Mouse (Mus musculus): ENCODE data around the gene Chrdl2. TPM values are rescaled to one million over a fixed set of nuclear protein-coding genes. Genes with fewer than 3 reads are reported as not detected.

The Chrdl2 gene
- polyA plus RNA-seq, 1 experiment from 2014 or later = not detected

DNA sequence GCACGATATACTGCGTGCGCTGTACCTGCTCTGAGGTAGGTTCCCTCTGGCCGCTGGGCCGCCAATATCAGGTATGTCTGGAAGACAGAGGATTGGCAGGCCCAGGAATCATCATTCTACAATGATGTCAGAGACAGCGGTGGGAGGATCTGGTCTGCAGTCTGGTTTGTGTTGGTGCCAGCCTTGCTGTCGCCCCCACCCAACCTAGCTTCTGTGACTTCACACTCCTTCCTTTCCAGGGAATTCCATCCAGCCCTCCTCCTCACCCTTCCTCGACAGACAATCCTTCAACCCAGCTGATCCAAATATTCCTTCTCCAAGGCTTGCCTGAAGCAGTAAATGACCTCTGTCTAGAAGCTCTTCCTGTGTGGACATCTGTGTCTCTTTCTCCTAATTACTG, 11.1 kb downstream of the Chrdl2 start:
- 71% methylated on average over 8 of the region's 8 CpGs for WGBS (ENCODE audit: insufficient replicate concordance)
- Histone ChIP-seq H3K4me2 (ENCODE audit: low read depth, low read length) (no peak overlapping the region), H3K9me3 (replicated peaks; ENCODE audit: control insufficient read depth, low read length) (no peaks in the 10 kb centered on the region), H3K4me1 (ENCODE audit: control insufficient read depth, low read depth, low read length) (no peaks in the 10 kb centered on the region), H3K4me3 (ENCODE audit: low read depth, low read length) (no peak overlapping the region), H3K27ac (ENCODE audit: low read length) (no peak overlapping the region), H3K36me3 (ENCODE audit: control insufficient read depth, insufficient read depth) (no peaks in the 10 kb centered on the region), H3K27me3 (ENCODE audit: control insufficient read depth, insufficient read depth, low read depth, low read length) (no peaks in the 10 kb centered on the region), H3K9ac (ENCODE audit: low read depth, low read length) (no peak overlapping the region)
- no peak for ATAC-seq (ENCODE audit: low read depth)

DNA sequence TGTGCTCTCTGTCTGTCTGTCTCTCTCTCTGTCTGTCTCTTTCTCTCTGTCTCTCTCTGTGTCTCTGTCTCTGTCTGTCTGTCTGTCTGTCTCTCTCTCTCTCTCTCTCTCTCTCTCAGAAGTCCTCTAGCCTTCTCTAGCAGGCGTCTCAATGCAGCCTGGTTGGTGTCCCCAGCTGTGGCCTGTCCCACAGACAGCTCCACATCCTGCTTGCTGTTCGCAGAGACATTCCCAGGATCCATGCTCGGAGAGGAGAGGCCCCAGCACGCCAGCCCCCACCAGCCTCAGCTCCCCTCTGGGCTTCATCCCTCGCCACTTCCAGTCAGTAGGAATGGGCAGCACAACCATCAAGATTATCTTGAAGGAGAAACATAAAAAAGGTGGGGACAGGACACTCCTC, 21.4 kb downstream of the Chrdl2 start:
- WGBS (ENCODE audit: insufficient replicate concordance) = 50% methylated on average over 5 of the region's 5 CpGs
- ATAC-seq (ENCODE audit: low read depth) = no peak

DNA sequence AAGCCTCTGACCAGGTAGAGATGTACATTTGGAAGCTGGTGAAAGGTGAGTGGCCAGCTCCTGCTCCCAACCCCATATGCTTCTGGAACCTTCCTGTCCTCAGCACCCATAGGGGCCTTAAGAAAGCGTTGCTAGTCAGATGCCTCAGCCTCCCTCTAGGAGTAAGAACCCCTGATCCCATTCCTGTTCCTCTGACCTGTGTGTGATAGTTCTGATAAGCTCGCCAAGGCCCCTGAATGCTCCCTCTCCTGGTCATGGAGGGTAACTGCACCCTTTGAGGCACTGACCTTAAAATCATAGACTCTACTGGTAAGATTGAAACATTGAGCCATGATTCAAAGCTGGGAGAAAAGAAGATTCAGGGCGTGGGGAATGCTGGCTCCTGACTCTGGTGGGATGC, 23.3 kb downstream of the Chrdl2 start:
- no peaks in the 10 kb centered on the region for H3K9me3 ChIP-seq (replicated peaks; ENCODE audit: control insufficient read depth, low read length)
- H3K4me1 ChIP-seq (ENCODE audit: control insufficient read depth, low read depth, low read length) = no peaks in the 10 kb centered on the region
- no peak overlapping the region for H3K27ac ChIP-seq (ENCODE audit: low read length)
- no peak overlapping the region for H3K4me3 ChIP-seq (ENCODE audit: low read depth, low read length)
- WGBS (ENCODE audit: insufficient replicate concordance) = 12% methylated on average over 3 of the region's 3 CpGs
- no peak overlapping the region for H3K9ac ChIP-seq (ENCODE audit: low read depth, low read length)
- no peak overlapping the region for H3K4me2 ChIP-seq (ENCODE audit: low read depth, low read length)
- ATAC-seq (ENCODE audit: low read depth) = no peak
- no peaks in the 10 kb centered on the region for H3K36me3 ChIP-seq (ENCODE audit: control insufficient read depth, insufficient read depth)
- H3K27me3 ChIP-seq (ENCODE audit: control insufficient read depth, insufficient read depth, low read depth, low read length) = no peaks in the 10 kb centered on the region

More for the DNA sequence above, 21.4 kb downstream of the Chrdl2 start:
- H3K4me3 ChIP-seq (ENCODE audit: low read depth, low read length) = no peak overlapping the region
- no peaks in the 10 kb centered on the region for H3K4me1 ChIP-seq (ENCODE audit: control insufficient read depth, low read depth, low read length)
- no peak overlapping the region for H3K4me2 ChIP-seq (ENCODE audit: low read depth, low read length)
- H3K9ac ChIP-seq (ENCODE audit: low read depth, low read length) = no peak overlapping the region
- H3K27me3 ChIP-seq (ENCODE audit: control insufficient read depth, insufficient read depth, low read depth, low read length) = no peaks in the 10 kb centered on the region
- no peaks in the 10 kb centered on the region for H3K36me3 ChIP-seq (ENCODE audit: control insufficient read depth, insufficient read depth)
- no peaks in the 10 kb centered on the region for H3K9me3 ChIP-seq (replicated peaks; ENCODE audit: control insufficient read depth, low read length)
- H3K27ac ChIP-seq (ENCODE audit: low read length) = no peak overlapping the region

DNA sequence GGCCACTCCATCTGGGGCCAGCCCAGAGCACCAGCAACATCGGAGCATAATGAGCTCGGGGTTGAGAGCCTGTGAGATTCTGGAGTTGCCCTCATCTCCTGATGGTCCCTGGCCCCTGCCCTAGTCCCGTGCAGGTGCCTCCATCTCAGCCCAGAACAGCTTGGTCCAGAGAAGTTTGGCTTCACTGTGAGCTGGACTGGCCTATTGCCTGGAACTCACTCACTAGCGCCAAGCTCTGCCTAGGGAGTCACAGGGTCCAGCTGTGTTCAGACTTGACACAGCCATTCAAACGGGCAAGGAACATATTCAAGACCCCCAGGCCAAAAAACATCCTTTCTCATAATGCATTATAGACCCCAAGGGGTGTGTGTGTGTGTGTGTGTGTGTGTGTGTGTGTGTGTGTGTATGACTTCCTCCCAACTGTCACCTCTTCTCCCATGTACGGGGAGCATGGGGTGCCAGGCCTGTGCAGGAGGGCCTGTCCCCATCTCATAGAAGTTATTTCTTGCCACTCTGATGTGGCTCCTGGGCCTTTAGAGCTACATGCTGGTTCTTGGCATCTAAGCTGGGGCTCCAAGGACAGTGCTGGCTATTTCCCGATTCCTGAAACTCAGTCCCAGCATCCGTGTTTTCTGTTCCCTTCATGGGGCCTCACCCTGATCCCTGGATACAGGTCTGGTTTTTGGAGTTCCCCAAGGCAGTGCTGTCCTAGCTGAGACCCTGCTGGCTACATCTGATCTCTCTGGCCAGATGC, 25.2 kb downstream of the Chrdl2 start:
- no peaks in the 10 kb centered on the region for H3K36me3 ChIP-seq (ENCODE audit: control insufficient read depth, insufficient read depth)
- H3K27ac ChIP-seq (ENCODE audit: low read length) = no peak overlapping the region
- H3K27me3 ChIP-seq (ENCODE audit: control insufficient read depth, insufficient read depth, low read depth, low read length) = no peaks in the 10 kb centered on the region
- H3K9me3 ChIP-seq (replicated peaks; ENCODE audit: control insufficient read depth, low read length) = no peaks in the 10 kb centered on the region
- no peak overlapping the region for H3K4me3 ChIP-seq (ENCODE audit: low read depth, low read length)
- no peak for ATAC-seq (ENCODE audit: low read depth)
- H3K4me2 ChIP-seq (ENCODE audit: low read depth, low read length) = no peak overlapping the region
- H3K4me1 ChIP-seq (ENCODE audit: control insufficient read depth, low read depth, low read length) = no peaks in the 10 kb centered on the region
- no peak overlapping the region for H3K9ac ChIP-seq (ENCODE audit: low read depth, low read length)
- 66% methylated on average over 8 of the region's 8 CpGs for WGBS (ENCODE audit: insufficient replicate concordance)

DNA sequence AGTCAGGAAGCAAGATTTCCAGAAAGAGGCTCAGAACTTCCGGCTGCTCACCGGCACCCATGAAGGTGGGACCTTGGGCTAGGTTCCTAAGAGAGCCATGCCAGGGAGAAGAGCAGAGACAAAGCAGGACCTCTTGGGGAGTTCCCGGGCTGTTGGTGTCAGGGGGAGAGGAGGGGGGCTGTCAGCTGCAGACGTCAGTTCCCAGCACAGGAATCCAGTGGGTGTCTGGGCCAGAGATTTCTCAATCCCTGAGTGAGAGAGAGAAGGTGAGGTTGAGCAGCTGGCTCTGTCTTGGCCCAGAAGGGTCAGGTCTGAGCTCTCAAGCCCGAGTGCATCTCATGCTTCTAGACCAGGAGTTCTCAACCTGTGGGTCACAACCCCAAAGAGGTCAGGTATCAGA, 27.7 kb downstream of the Chrdl2 start:
- 43% methylated on average over 5 of the region's 5 CpGs for WGBS (ENCODE audit: insufficient replicate concordance)
- Histone ChIP-seq H3K27ac (ENCODE audit: low read length) (no peak overlapping the region), H3K9me3 (replicated peaks; ENCODE audit: control insufficient read depth, low read length) (no peaks in the 10 kb centered on the region), H3K4me3 (ENCODE audit: low read depth, low read length) (no peak overlapping the region), H3K9ac (ENCODE audit: low read depth, low read length) (no peak overlapping the region), H3K36me3 (ENCODE audit: control insufficient read depth, insufficient read depth) (no peaks in the 10 kb centered on the region), H3K27me3 (ENCODE audit: control insufficient read depth, insufficient read depth, low read depth, low read length) (no peaks in the 10 kb centered on the region), H3K4me1 (ENCODE audit: control insufficient read depth, low read depth, low read length) (no peaks in the 10 kb centered on the region), H3K4me2 (ENCODE audit: low read depth, low read length) (no peak overlapping the region)
- ATAC-seq (ENCODE audit: low read depth) = no peak

DNA sequence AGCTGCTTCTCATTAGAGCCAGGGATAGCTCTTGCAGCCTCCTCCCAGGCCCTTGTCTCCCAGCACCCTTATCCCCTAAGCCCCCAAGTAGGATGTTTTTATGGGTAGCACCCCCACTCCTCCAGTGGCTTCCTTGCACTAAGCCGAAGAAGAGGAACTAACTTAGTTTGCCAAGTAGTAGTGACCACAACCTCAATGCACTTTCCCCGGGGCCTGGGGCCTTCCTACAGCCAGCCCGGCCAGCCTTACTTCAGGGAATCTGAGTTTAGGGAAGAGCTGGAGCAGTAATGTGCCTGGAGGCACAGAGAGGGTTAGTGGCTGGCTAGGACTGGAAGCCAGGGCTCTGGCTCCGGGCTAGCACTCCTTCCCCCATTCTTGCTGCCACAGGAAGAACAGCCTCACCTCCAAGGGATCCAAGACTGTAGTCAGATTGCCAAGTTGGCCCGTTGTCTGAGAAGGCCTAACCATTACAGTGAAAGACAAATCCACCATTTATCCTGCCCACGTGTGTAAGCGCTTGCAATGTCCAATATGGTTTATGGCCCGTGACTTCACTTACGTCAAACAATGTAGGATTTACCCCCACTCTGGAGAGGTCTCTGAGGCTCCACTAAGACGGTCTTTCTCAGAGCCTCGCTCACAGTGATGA, 29.0 kb downstream of the Chrdl2 start:
- Histone ChIP-seq H3K4me2 (ENCODE audit: low read depth, low read length) (no peak overlapping the region), H3K27ac (ENCODE audit: low read length) (no peak overlapping the region), H3K36me3 (ENCODE audit: control insufficient read depth, insufficient read depth) (no peaks in the 10 kb centered on the region), H3K27me3 (ENCODE audit: control insufficient read depth, insufficient read depth, low read depth, low read length) (no peaks in the 10 kb centered on the region), H3K9ac (ENCODE audit: low read depth, low read length) (no peak overlapping the region), H3K4me3 (ENCODE audit: low read depth, low read length) (no peak overlapping the region), H3K9me3 (replicated peaks; ENCODE audit: control insufficient read depth, low read length) (no peaks in the 10 kb centered on the region), H3K4me1 (ENCODE audit: control insufficient read depth, low read depth, low read length) (no peaks in the 10 kb centered on the region)
- WGBS (ENCODE audit: insufficient replicate concordance) = 62% methylated on average over 11 of the region's 11 CpGs
- no peak for ATAC-seq (ENCODE audit: low read depth)

DNA sequence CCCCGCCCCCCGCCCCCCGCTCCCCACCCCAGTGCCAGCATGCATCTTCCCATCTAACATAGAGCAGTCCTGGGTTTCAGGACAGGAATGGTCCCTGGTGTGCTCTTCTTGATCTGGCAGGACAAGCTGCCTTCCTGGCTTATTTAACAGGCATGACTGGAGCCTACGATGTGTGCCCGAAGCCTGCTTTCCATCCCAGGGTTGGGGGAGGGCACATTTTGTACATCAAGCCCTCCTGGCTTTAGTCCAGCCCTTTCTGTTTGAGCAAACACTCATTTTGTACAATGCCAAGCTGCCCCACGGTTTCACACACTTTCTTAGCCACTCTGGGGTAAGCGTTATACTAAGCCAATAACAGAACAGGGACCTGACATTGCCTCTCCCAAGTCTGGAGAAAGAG, 30.1 kb downstream of the Chrdl2 start:
- Histone ChIP-seq H3K9ac (ENCODE audit: low read depth, low read length) (no peak overlapping the region), H3K4me3 (ENCODE audit: low read depth, low read length) (no peak overlapping the region), H3K36me3 (ENCODE audit: control insufficient read depth, insufficient read depth) (no peaks in the 10 kb centered on the region), H3K4me2 (ENCODE audit: low read depth, low read length) (no peak overlapping the region), H3K27ac (ENCODE audit: low read length) (no peak overlapping the region), H3K27me3 (ENCODE audit: control insufficient read depth, insufficient read depth, low read depth, low read length) (no peaks in the 10 kb centered on the region), H3K4me1 (ENCODE audit: control insufficient read depth, low read depth, low read length) (no peaks in the 10 kb centered on the region), H3K9me3 (replicated peaks; ENCODE audit: control insufficient read depth, low read length) (no peaks in the 10 kb centered on the region)
- no peak for ATAC-seq (ENCODE audit: low read depth)
- whole genome bisulfite sequencing (ENCODE audit: insufficient replicate concordance) = 65% methylated on average over 7 of the region's 7 CpGs

DNA sequence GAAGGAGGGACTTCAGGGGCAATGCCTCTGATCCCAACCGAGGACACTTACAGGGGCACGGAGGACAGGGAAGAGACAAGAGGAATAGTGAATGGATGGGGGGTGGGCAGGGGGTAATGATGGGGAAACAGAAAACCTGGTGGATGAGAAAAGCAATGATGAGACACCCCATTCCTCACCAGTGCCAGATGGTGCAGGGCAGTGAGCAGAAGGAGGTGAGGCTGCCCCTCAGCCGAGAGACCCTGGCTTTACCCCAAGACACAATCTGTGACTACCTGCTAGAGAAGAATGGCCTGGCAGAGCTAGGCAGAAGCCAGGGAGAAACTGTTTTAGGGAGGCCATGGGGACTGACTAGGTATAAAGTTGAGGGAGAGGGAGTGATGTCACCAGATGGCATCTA, 30.5 kb downstream of the Chrdl2 start:
- Histone ChIP-seq H3K9ac (ENCODE audit: low read depth, low read length) (no peak overlapping the region), H3K27me3 (ENCODE audit: control insufficient read depth, insufficient read depth, low read depth, low read length) (no peaks in the 10 kb centered on the region), H3K27ac (ENCODE audit: low read length) (no peak overlapping the region), H3K36me3 (ENCODE audit: control insufficient read depth, insufficient read depth) (no peaks in the 10 kb centered on the region), H3K9me3 (replicated peaks; ENCODE audit: control insufficient read depth, low read length) (no peaks in the 10 kb centered on the region), H3K4me3 (ENCODE audit: low read depth, low read length) (no peak overlapping the region), H3K4me1 (ENCODE audit: control insufficient read depth, low read depth, low read length) (no peaks in the 10 kb centered on the region), H3K4me2 (ENCODE audit: low read depth, low read length) (no peak overlapping the region)
- no peak for ATAC-seq (ENCODE audit: low read depth)
- WGBS (ENCODE audit: insufficient replicate concordance) = 63% methylated on average over 3 of the region's 3 CpGs

DNA sequence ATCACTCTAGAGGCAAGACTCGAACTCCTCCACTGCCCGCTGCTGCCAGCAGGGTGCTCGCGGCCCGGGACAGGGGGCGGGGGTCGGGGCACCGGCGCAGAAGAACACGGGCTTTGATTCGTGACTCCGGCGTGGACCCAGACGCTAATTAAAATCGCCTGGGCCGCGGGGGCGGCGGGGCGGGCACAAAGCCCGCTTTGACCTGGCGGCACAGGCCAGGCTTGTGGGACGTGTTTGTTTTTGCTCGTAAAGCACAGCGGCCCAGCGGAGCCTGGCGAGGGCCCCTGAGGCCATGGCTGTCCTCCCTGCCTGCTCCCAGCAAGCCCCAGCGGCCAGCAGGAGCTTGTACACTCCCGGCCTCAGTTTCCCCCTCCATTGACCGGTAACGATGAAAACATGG, 36.1 kb downstream of the Chrdl2 start:
- no peak overlapping the region for H3K4me3 ChIP-seq (ENCODE audit: low read depth, low read length)
- no peaks in the 10 kb centered on the region for H3K36me3 ChIP-seq (ENCODE audit: control insufficient read depth, insufficient read depth)
- no peak overlapping the region for H3K27ac ChIP-seq (ENCODE audit: low read length)
- no peaks in the 10 kb centered on the region; the same call in none of the 2 replicates for H3K27me3 ChIP-seq (ENCODE audit: control insufficient read depth, insufficient read depth, low read depth, low read length)
- H3K9ac ChIP-seq (ENCODE audit: low read depth, low read length) = peak overlapping the region; percentile 25; the same call in 1 of the 2 replicates
- no peaks in the 10 kb centered on the region for H3K4me1 ChIP-seq (ENCODE audit: control insufficient read depth, low read depth, low read length)
- ATAC-seq (ENCODE audit: low read depth) = no peak
- WGBS (ENCODE audit: insufficient replicate concordance) = 20% methylated on average over 31 of the region's 31 CpGs
- peak overlapping the region; percentile 7; the same call in 1 of the 2 replicates for H3K4me2 ChIP-seq (ENCODE audit: low read depth, low read length)
- H3K9me3 ChIP-seq (replicated peaks; ENCODE audit: control insufficient read depth, low read length) = no peaks in the 10 kb centered on the region

Data from liver, embryonic 16.5 days (tissue).